Mouse (Mus musculus) liver, embryonic 16.5 days (tissue): ENCODE results near the gene Tmem239. TPM values are rescaled to one million over a fixed set of nuclear protein-coding genes. Genes with fewer than 3 reads are reported as not detected.

Experiments
- ATAC-seq: fragments of 200-750 bp; cut with Nextera tagmentation; 2 replicates; pipeline ENCODE4 v1.8.0; 2017; ENCODE audit warnings: low read depth, mild to moderate bottlenecking, moderate number of reproducible peaks, moderate library complexity
- H3K27ac ChIP-seq: fragments of 300-500 bp; sonication (generic); 2 replicates; pipeline ENCODE4 v1.5.1; 2014; ENCODE audit warnings: mild to moderate bottlenecking, low read length
- H3K27me3 ChIP-seq: fragments of 300-500 bp; sonication (generic); 2 replicates; pipeline ENCODE4 v1.6.1; 2014; ENCODE audit warnings: low read depth, low read length, mixed read lengths; ENCODE audit not compliant: control insufficient read depth, insufficient read depth
- H3K36me3 ChIP-seq: fragments of 300-500 bp; sonication (generic); 2 replicates; pipeline ENCODE4 v1.6.1; 2014; ENCODE audit warnings: mild to moderate bottlenecking; ENCODE audit not compliant: control insufficient read depth, insufficient read depth
- H3K4me1 ChIP-seq: fragments of 300-500 bp; sonication (generic); 2 replicates; pipeline ENCODE4 v1.6.1; 2014; ENCODE audit warnings: low read depth, low read length, mixed read lengths; ENCODE audit not compliant: control insufficient read depth
- H3K4me2 ChIP-seq: fragments of 300-500 bp; sonication (generic); 2 replicates; pipeline ENCODE4 v1.6.1; 2014; ENCODE audit warnings: low read depth, low read length, mixed read lengths
- H3K4me3 ChIP-seq: fragments of 300-500 bp; sonication (generic); 2 replicates; pipeline ENCODE4 v1.5.1; 2014; ENCODE audit warnings: low read depth, mild to moderate bottlenecking, low read length
- H3K9ac ChIP-seq: fragments of 300-500 bp; sonication (generic); 2 replicates; pipeline ENCODE4 v1.6.1; 2014; ENCODE audit warnings: low read depth, low read length
- H3K9me3 ChIP-seq: fragments of 300-500 bp; sonication (generic); replicated peaks from 2 replicates; pipeline ENCODE4 v1.6.1; 2016; ENCODE audit warnings: low read length; ENCODE audit not compliant: control insufficient read depth
- WGBS: fragments of 180-500 bp; shearing (Covaris S2); extraction: QIAGEN DNeasy Blood & Tissue Kit; methylation state at CpG from one replicate; pipeline ENCODE4 v1.1.7; 2014; ENCODE audit not compliant: insufficient replicate concordance; 5-methylcytosine and 5-hydroxymethylcytosine counted together
- polyA plus RNA-seq: library from polyadenylated mRNA; unstranded; fragments of >200 nt; fragmentation: Nextera tagmentation; extraction: Ambion mirVana; gene quantifications from 2 replicates; pipeline ENCODE4 v1.2.1, GENCODE M21; 2015

Tmem239 gene
- polyA plus RNA-seq, 1 experiment from 2014 or later: not detected

- Histone ChIP-seq H3K4me3 (no peak overlapping the region), H3K9me3 (no peaks in the 10 kb centered on the region), H3K27me3 (no peaks in the 10 kb centered on the region), H3K9ac (no peak overlapping the region), H3K4me2 (no peak overlapping the region), H3K4me1 (no peaks in the 10 kb centered on the region), H3K36me3 (no peaks in the 10 kb centered on the region), H3K27ac (no peak overlapping the region)
- no peak for ATAC-seq
- WGBS: 58% methylated on average over 6 of the region's 6 CpGs
Observed at GRCm38 (mm10) chr2:130383895-130384294, 22.4 kb upstream of the Tmem239 start.

- Histone ChIP-seq H3K9me3 (no peaks in the 10 kb centered on the region), H3K4me2 (no peak overlapping the region), H3K27me3 (no peaks in the 10 kb centered on the region), H3K4me3 (no peak overlapping the region), H3K27ac (no peak overlapping the region), H3K9ac (no peak overlapping the region), H3K4me1 (no peaks in the 10 kb centered on the region), H3K36me3 (no peaks in the 10 kb centered on the region)
- 59% methylated on average over 1 of the region's 1 CpGs for WGBS
- ATAC-seq: no peak
Observed at GRCm38 (mm10) chr2:130386212-130386611, 20.1 kb upstream of the Tmem239 start.

GRCm38 (mm10) chr2:130388796-130389195 is 17.5 kb upstream of the Tmem239 start:
- Histone ChIP-seq H3K27ac (no peak overlapping the region), H3K4me1 (no peaks in the 10 kb centered on the region), H3K9ac (no peak overlapping the region), H3K36me3 (no peaks in the 10 kb centered on the region), H3K4me3 (no peak overlapping the region), H3K9me3 (no peaks in the 10 kb centered on the region), H3K4me2 (no peak overlapping the region), H3K27me3 (no peaks in the 10 kb centered on the region)
- WGBS: 65% methylated on average over 2 of the region's 2 CpGs
- ATAC-seq: no peak

DNA sequence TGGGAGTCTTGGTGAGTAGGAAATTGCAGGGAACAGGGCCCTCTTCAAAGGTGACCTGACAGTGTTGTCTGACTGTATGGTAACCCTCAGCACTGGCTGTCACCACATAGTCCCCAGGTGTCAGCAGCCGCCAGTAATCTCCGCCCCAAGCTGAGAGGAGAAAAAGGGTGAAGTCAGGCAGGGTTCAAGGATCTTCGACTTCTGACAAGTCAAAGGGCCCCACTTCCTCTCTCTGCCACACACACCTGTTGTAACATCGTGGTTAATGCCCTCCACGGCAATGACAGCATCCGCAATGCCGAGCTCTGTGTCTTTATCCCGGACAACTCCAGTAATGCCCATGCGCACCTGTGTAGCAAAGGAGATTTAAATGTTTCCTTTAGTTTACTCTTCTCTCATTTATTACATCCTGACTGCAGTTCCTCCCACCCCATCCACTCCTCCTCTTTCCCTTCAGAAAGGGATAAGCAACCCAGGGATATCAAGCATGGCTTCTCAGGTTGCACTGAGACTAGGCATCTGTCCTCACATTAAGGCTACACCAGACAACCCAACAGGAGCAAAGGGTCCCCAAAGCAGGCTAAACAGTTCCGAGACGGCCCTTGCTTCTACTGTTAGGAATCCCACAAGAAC is 15.2 kb upstream of the Tmem239 start:
- H3K4me2 ChIP-seq: no peak overlapping the region
- no peak for ATAC-seq
- H3K36me3 ChIP-seq: no peaks in the 10 kb centered on the region
- H3K4me1 ChIP-seq: no peaks in the 10 kb centered on the region
- no peaks in the 10 kb centered on the region for H3K9me3 ChIP-seq
- H3K9ac ChIP-seq: no peak overlapping the region
- no peak overlapping the region for H3K4me3 ChIP-seq
- no peak overlapping the region for H3K27ac ChIP-seq
- WGBS: 58% methylated on average over 11 of the region's 11 CpGs
- H3K27me3 ChIP-seq: no peaks in the 10 kb centered on the region

DNA sequence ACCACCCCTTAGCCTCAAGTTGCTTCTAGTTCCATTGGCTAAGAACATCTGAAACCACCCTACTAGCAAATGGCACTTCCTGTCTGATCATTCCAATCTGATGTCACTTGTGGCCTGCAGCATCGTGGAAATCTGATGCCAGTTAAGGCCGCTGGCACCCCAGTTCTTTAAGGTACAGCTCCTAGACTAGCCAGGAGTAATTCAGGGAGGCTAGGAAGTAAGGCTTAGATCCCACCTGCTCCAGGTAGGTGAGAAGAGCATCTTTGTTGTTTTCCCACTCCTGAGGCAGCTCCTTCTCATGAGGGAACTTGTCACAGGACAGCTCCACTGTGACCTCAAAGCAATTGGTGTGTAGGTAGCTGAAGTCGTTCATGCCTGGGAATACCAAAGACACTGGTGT is 13.4 kb upstream of the Tmem239 start:
- 51% methylated on average over 3 of the region's 3 CpGs for WGBS
- no peaks in the 10 kb centered on the region for H3K36me3 ChIP-seq
- H3K4me1 ChIP-seq: no peaks in the 10 kb centered on the region
- H3K9ac ChIP-seq: no peak overlapping the region
- no peak overlapping the region for H3K4me3 ChIP-seq
- H3K9me3 ChIP-seq: no peaks in the 10 kb centered on the region
- no peak overlapping the region for H3K4me2 ChIP-seq
- ATAC-seq: no peak
- peaks cover 16% of the 10 kb centered on the region for H3K27me3 ChIP-seq
- no peak overlapping the region for H3K27ac ChIP-seq

DNA sequence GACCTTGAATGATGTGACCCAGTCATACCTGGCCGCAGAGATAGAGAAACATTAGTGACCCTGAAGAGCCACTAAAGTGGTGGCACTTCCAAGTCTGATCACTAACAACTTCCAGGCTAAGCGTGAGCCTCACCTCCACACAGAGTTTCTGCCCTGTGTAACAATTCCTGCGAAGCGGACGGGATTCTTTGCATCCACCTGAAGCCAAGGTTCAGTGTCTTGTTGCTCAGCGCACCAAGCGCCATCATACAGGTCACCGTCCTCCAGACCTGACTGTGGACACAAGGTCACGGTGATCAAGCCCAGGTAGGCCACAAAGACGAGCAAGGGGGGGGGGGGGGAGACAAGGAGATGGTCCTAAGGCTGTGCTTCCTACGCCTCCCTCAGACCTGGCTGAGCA is 10.6 kb upstream of the Tmem239 start:
- ATAC-seq: no peak
- Histone ChIP-seq H3K4me2 (no peak overlapping the region), H3K9ac (no peak overlapping the region), H3K27me3 (peaks cover 30% of the 10 kb centered on the region), H3K4me1 (no peaks in the 10 kb centered on the region), H3K4me3 (no peak overlapping the region), H3K9me3 (no peaks in the 10 kb centered on the region), H3K36me3 (no peaks in the 10 kb centered on the region), H3K27ac (no peak overlapping the region)
- 82% methylated on average over 11 of the region's 11 CpGs for WGBS

- peak within 1 kb of the TSS; percentile 63 for H3K4me2 ChIP-seq
- no peaks in the 10 kb centered on the region for H3K4me1 ChIP-seq
- H3K27ac ChIP-seq: no peak within 1 kb of the TSS
- H3K36me3 ChIP-seq: no peaks in the 10 kb centered on the region
- H3K4me3 ChIP-seq: peak within 1 kb of the TSS; percentile 38
- WGBS: 1% methylated on average over 50 of the region's 53 CpGs
- no peak for ATAC-seq
- H3K9ac ChIP-seq: no peak within 1 kb of the TSS
- H3K27me3 ChIP-seq: peaks cover 30% of the 10 kb centered on the region
- H3K9me3 ChIP-seq: no peaks in the 10 kb centered on the region
Observed at GRCm38 (mm10) chr2:130397186-130397985, 8.9 kb upstream of the Tmem239 start, which contains the start of gene Cpxm1. Gene Cpxm1, minus strand, starts transcription at chr2:130397574.

DNA sequence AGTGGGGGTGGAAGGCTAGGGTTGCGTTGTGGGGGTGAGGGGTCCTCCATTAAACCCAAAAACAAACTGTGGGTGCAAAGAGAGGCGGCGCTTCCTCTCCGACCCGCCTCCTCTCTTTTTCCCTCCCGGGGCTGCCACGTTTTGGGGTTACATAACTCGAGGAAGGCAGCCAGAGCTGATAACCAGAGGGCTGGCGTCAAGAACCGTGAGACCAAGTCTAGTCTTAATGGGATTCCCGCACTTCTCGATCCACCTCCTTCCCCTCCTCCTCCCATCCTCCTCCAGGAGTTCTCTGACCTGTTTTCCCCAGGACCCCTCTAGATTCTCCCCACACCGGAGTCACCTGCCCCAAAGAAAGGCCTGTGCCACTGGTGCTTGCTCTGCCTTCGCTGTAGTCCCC is 8.2 kb upstream of the Tmem239 start:
- Histone ChIP-seq H3K9me3 (no peaks in the 10 kb centered on the region), H3K4me3 (no peak overlapping the region; the same call in 1 of the 2 replicates), H3K27me3 (peaks cover 30% of the 10 kb centered on the region), H3K27ac (no peak overlapping the region), H3K9ac (no peak overlapping the region), H3K36me3 (no peaks in the 10 kb centered on the region), H3K4me1 (no peaks in the 10 kb centered on the region), H3K4me2 (peak overlapping the region; percentile 63)
- ATAC-seq: no peak
- WGBS: 14% methylated on average over 10 of the region's 14 CpGs

DNA sequence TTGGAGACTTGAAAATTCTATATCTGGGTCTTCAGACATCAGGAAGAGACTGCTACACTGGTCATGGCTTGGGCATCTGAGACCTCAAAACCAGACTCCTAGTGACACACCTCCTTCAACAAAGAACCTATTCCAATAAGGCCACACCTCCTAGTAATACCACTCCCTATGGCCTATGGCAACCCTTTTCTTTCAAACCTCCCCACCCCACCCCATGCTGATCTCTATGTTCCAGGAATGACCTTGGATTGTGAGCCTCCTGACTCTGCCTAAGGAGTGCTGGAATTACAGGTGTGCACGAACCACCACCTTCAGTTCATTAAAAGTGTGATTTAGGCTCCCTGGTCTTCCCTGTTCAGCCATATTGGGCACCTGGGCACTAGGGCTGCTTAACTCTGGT is 6.2 kb upstream of the Tmem239 start:
- H3K27me3 ChIP-seq: peaks cover 30% of the 10 kb centered on the region
- no peak overlapping the region for H3K27ac ChIP-seq
- no peaks in the 10 kb centered on the region for H3K9me3 ChIP-seq
- no peak overlapping the region for H3K4me3 ChIP-seq
- H3K4me1 ChIP-seq: no peaks in the 10 kb centered on the region
- ATAC-seq: no peak
- no peaks in the 10 kb centered on the region for H3K36me3 ChIP-seq
- no peak overlapping the region for H3K9ac ChIP-seq
- H3K4me2 ChIP-seq: no peak overlapping the region
- WGBS: 70% methylated on average over 1 of the region's 1 CpGs
